Mouse (Mus musculus) lung, adult 18-20 months (tissue): Measurements from ENCODE around the gene Clmn.
A peak's percentile ranks its signal among the peaks of the same experiment; 100 is the strongest.
"Not testable (repeated sequence)": the region's sequence is repeated elsewhere in the genome, so short reads cannot be mapped to it uniquely, and the experiment has no call there.

ENCODE experiments used
- DNase-seq, 2 experiments: peaks; one replicate each; pipeline ENCODE4 v3.0.0; 2022; ENCODE audit warnings: mixed read lengths in 2 of 2

The Clmn gene

GRCm38 (mm10) chr12:104748946-104749345, 115.9 kb downstream of the Clmn start:
- no peak for DNase-seq

DNA sequence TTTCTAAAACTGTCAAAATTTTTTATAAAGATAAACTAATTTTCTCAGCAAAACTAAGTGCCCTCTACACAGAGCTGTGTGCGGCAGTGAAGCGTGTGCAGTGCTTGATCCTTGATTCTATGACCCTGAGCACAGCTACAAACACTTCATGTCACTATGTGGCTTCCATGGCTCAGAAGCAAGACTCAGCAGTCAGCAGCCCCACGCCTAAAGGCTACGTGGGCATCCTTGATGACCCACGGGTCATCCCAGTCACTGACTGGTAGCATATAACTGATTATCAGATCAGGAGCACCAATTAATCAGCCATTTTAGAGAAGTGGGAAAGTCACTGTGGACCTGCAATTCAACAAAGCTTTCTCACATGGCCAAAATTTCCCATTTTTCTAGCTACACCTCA, 117.6 kb downstream of the Clmn start:
- no peak for DNase-seq

GRCm38 (mm10) chr12:104746601-104747000, 118.3 kb downstream of the Clmn start:
- no peak for DNase-seq

- DNase-seq, result no peak
Measured at GRCm38 (mm10) chr12:104743687-104744086, 121.2 kb downstream of the Clmn start.

- DNase-seq, result no peak
Measured at GRCm38 (mm10) chr12:104742247-104742646, 122.6 kb downstream of the Clmn start.

GRCm38 (mm10) chr12:104740841-104741787, 123.8 kb downstream of the Clmn start:
- no peak for DNase-seq

DNA sequence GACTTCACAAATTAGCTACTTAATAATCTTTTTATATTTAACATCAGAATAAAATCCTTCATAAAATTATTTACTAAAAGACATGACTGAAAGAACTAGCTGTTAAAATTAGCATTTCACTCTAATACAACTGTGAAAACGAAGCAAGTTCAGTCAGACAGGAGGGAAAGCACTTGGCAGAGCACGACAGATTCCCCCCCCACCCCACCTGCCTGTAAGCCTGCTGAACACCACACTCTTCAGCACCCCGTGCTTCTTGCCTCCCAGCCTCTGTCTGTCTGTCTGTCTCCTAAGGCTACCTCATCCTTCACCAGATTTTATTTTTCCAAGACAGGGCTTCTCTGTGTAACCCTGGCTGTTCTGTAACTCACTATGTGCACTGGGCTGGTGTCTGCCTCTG, 125.9 kb downstream of the Clmn start:
- DNase-seq, result no peak

- DNase-seq, result no peak
Measured at GRCm38 (mm10) chr12:104738446-104738845, 126.4 kb downstream of the Clmn start.

- DNase-seq, result no peak
Measured at GRCm38 (mm10) chr12:104737666-104738065, 127.2 kb downstream of the Clmn start.

DNA sequence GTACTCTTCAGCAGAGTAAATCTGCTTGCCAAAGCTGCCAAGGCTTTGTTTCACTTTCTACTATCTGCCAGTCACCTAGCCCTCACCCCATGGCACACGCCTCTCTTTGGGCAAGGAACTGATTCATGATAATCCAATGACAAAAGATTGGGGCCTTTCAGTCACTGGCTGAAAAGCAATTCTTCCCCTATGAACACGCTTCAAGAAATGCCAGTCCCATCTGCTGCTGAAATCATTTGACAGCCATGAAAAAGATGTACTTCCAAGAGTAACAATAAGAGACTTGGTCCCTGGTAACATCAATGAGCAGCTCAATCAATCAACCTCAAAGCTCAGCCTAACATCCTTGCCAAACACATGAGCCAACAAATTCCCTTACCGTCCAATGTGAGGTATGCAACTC, 128.9 kb downstream of the Clmn start:
- no peak for DNase-seq

GRCm38 (mm10) chr12:104733165-104733564, 131.7 kb downstream of the Clmn start:
- DNase-seq, result no peak

GRCm38 (mm10) chr12:104731782-104732181, 133.1 kb downstream of the Clmn start:
- no peak for DNase-seq

DNA sequence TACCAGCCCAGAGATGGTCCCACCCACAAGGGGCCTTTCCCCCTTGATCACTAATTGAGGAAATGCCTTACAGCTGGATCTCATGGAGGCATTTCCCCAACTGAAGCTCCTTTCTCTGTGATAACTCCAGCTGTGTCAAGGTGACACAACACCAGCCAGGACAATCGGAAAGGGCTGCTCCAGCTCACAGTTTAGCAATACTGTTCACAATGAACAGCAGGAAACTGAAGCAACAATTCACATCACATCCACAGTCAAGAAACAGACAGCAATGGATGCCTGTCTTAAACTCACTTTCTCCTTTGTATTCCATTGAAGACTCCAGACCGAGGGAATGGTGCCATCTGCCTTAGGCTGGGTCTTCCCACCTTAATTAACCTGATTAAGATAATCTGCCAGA, 138.4 kb downstream of the Clmn start:
- DNase-seq, result not testable (repeated sequence)

DNA sequence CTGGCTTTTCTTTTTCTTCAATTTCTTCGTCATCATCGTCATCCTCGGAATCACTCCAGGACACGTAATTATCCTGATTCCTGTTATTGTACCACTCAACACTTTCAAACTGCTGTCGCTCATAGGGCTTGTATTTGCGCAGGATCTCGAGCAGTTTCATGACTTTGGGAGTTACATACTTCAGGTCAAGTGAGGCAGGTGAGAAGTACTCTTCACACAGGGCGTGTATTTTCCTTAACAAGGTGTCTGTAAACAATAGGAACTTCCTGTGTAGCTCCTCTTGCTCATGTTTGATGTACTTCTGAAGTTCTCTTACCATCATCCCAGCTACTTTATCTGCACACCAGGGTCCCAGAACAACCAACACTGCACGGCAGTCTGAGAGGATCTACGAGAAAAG, 142.8 kb downstream of the Clmn start:
- DNase-seq, result peak; percentile 18 to 58

DNA sequence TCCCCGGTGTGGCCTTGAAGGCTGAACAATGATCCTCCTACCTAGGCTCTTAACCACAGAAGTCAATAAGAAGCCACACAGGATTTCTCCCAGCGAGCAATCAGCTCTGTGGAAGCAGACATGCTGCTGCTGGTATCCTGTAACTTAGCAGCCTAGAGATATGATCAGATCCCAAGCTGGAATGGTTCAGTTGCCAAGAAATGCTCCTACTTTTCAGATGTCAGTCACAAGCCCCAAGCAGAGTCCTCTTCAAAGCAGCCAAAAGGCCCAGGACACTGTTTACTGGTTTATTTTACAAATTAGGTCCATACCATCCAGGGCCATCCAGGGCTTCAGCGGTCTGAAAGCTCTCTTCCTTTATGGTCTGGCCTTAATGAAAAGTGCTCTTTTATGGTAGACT, 143.9 kb downstream of the Clmn start:
- no peak for DNase-seq

DNA sequence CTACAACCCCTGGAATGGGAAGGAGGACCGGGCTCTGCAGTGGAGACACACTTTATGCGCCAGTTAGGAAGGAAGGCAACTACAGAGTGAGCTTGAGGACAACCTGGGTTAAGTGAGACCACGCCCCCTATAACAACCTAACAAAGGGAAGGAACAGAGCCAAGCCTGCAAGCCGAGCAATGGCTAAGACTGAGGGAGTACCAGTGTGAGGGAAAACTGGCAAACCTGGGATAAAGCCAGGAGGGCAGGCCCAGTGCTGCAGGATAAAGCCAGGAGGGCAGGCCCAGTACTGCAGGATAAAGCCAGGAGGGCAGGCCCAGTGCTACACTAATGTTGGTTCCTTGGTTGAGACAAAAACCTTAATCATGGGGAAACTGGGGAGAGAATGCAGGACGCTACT, 145.9 kb downstream of the Clmn start:
- DNase-seq, result peak in 1 of 2 experiments; percentile 17

DNA sequence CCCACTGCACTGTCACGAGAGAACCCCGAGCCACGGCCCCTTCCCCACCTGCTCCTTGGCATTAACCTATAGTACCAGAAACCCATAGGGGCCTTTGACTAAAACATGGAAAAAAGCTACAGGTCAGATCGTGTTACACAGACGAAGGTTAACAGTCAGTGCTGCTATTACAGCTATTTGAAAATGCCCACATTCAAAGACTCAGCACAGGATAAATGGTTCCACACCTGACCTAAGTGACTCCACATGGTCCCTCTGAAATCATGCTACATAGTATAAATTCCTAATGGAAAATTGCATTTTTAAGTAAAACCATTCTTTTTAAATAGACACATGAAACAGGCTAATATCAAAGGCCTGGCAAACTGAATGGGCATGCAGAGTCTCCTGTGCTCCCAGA, 148.5 kb downstream of the Clmn start:
- no peak for DNase-seq

DNA sequence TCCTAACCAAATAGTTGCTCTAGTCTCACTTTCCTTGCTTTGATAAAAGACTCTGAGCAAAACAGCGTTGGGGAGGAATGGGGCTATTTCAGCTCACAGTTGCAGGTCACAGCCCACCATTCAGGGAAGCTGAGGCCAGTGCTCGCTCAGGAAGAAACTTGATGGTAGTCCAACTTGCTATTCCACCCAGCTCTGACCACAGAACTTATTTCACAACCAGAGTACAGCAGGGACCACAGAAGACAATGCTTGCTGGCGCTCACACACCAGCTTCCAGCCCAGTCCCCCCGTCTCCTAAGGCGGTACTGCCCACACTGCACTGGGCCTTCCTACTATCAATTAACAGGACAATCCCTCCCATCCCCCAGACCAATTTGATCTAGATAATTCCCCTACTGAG, 149.4 kb downstream of the Clmn start:
- DNase-seq, result no peak
